Mouse (Mus musculus): ENCODE results near the gene Ppp4r1.

DNA sequence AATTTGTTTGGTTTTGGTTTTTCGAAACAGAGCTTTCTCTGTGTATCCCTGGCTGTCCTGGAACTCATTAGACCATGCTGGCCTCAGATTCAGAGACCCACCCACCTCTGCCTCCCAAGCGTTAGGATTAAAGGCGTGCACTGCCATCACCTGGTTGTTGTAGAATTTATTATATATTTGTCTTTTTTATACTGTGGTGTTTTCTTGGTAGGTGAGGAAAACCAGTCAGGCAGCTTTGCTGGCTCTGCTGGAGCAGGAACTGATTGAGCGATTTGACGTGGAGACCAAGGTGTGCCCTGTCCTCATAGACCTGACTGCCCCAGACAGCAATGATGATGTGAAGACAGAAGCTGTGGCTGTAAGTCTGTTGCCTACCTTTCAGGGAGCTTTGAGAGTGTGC, 28.7 kb downstream of the Ppp4r1 start:
- TF ChIP-seq POLR2A (IDR thresholded peaks at IDR 0.05; ENCODE audit: borderline replicate concordance, control insufficient read depth, low read depth, low read length): no peak
- TF ChIP-seq CTCF (IDR thresholded peaks at IDR 0.05; ENCODE audit: control insufficient read depth, insufficient read depth, low read length): no peak

All from bone marrow, adult 2 months (tissue).